Mouse (Mus musculus) olfactory bulb, adult 2 months (tissue): ENCODE results near the gene Plekhm3.

Experiments
- CTCF ChIP-seq: fragments of 200-500 bp; IDR thresholded peaks from 2 replicates; pipeline ENCODE4 v1.5.1; 2012; ENCODE audit warnings: low read depth, mild to moderate bottlenecking, low read length, moderate library complexity; ENCODE audit not compliant: insufficient read depth
- POLR2A ChIP-seq: fragments of 200-500 bp; IDR thresholded peaks from 2 replicates; pipeline ENCODE4 v1.6.1; 2012; ENCODE audit warnings: mild to moderate bottlenecking, low read depth, low read length, moderate library complexity; ENCODE audit not compliant: insufficient read depth

DNA sequence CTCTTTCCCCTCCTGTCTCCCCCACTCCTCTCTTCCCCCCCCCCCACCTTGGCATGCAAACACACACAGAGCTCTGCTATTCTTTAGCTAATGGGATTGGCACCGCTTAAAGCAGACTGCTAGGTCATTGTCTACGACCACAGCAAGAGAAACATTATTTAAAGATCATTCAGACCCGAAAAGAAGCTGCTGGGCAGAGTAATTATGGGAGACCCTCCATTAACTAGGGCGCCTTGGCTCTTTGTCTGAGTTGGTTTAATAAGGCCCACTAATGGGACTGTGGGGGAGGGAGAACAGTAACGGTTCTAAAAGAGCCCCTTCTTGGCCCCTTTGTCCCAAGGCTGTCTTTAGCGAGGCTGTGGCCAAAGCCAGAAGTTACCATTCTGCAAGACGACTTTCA, 18.7 kb upstream of the Plekhm3 start:
- TF ChIP-seq POLR2A (no peak), CTCF (no peak)
